Mouse (Mus musculus) CH12.LX (cell line): ENCODE measurements around the gene Krtap15. TPM values are rescaled to one million over a fixed set of nuclear protein-coding genes. Genes with fewer than 3 reads are reported as not detected.

ENCODE experiments used
- DNase-seq: peaks from one replicate; pipeline ENCODE4 v3.0.0-alpha.2; 2013; ENCODE audit errors: extremely low read depth
- H3K27ac ChIP-seq: 2 replicates; pipeline ENCODE4 v1.5.1; 2012; ENCODE audit warnings: low read depth, mild to moderate bottlenecking, control low read depth, moderate library complexity; ENCODE audit not compliant: insufficient read depth
- H3K27me3 ChIP-seq: replicated peaks from 2 replicates; pipeline ENCODE3; 2012; ENCODE audit warnings: inconsistent platforms
- H3K36me3 ChIP-seq, 2 experiments: replicated peaks in 1 of 2; 2 replicates each; pipeline versions ENCODE3 to v1.6.1; 2012; ENCODE audit warnings: inconsistent platforms in 1 of 2, low read length in 1 of 2, mild to moderate bottlenecking in 1 of 2, mixed read lengths in 1 of 2, moderate library complexity in 1 of 2; ENCODE audit not compliant: control insufficient read depth in 1 of 2, insufficient read depth in 1 of 2
- H3K4me1 ChIP-seq, 2 experiments: 2 replicates each; pipeline ENCODE4 v1.6.1; 2012; ENCODE audit warnings: inconsistent platforms in 1 of 2, moderate library complexity in 1 of 2; ENCODE audit not compliant: insufficient read depth in 2 of 2, control insufficient read depth in 1 of 2
- H3K4me2 ChIP-seq: 2 replicates; pipeline ENCODE4 v1.6.1; 2012; ENCODE audit warnings: low read depth, mild to moderate bottlenecking, control low read depth; ENCODE audit not compliant: poor library complexity, insufficient read depth, severe bottlenecking
- H3K4me3 ChIP-seq, 3 experiments: fragments of 150-350 bp in 1 of 3; sonication (generic) in 1 of 3; replicated peaks in 1 of 3; 2 replicates each; pipeline versions ENCODE3 to v1.5.1; 2011 to 2012; ENCODE audit warnings: low read depth in 2 of 3, low read length in 2 of 3, mild to moderate bottlenecking in 2 of 3, moderate library complexity in 2 of 3, control low read depth in 1 of 3, improper control_type of control experiment in 1 of 3, inconsistent platforms in 1 of 3, mixed read lengths in 1 of 3; ENCODE audit not compliant: poor library complexity in 1 of 3
- H3K79me2 ChIP-seq: replicated peaks from 2 replicates; pipeline ENCODE4 v1.6.1; 2012; ENCODE audit warnings: mild to moderate bottlenecking, moderate library complexity; ENCODE audit not compliant: control insufficient read depth, poor library complexity, insufficient read depth, severe bottlenecking; ENCODE audit errors: extremely low read depth
- H3K9ac ChIP-seq: 2 replicates; pipeline ENCODE4 v1.6.1; 2012; ENCODE audit warnings: low read depth, mild to moderate bottlenecking, control low read depth, moderate library complexity; ENCODE audit not compliant: insufficient read depth
- H3K9me3 ChIP-seq: replicated peaks from 2 replicates; pipeline ENCODE3; 2012; ENCODE audit warnings: low read length, inconsistent platforms, mixed read lengths
- CHD1 ChIP-seq: IDR thresholded peaks from 2 replicates; pipeline ENCODE4 v1.6.1; 2012; ENCODE audit warnings: low read depth, low read length, improper control_type of control experiment, inconsistent platforms
- CTCF ChIP-seq, 2 experiments: IDR thresholded peaks in 1 of 2; conservative IDR thresholded peaks in 1 of 2; 2 replicates each; pipeline ENCODE4 v1.5.1; 2011 to 2012; ENCODE audit warnings: low read depth in 2 of 2, low read length in 2 of 2, improper control_type of control experiment in 1 of 2, inconsistent platforms in 1 of 2, mild to moderate bottlenecking in 1 of 2, moderate library complexity in 1 of 2
- E2F4 ChIP-seq: IDR thresholded peaks from 2 replicates; pipeline ENCODE4 v1.6.1; 2011; ENCODE audit warnings: low read depth, low read length, improper control_type of control experiment; ENCODE audit not compliant: insufficient replicate concordance
- ETS1 ChIP-seq: conservative IDR thresholded peaks from 2 replicates; pipeline ENCODE4 v1.6.1; 2012; ENCODE audit warnings: low read depth, mild to moderate bottlenecking, inconsistent platforms, low read length, improper control_type of control experiment, moderate library complexity
- HCFC1 ChIP-seq: IDR thresholded peaks from 2 replicates; pipeline ENCODE4 v1.6.1; 2012; ENCODE audit warnings: low read depth, mild to moderate bottlenecking, inconsistent platforms, low read length, improper control_type of control experiment
- IRF4 ChIP-seq: IDR thresholded peaks from 2 replicates; pipeline ENCODE4 v1.6.1; 2014; ENCODE audit warnings: low read depth, mild to moderate bottlenecking, inconsistent platforms, low read length, improper control_type of control experiment
- KAT2A ChIP-seq: IDR thresholded peaks from 2 replicates; pipeline ENCODE4 v1.6.1; 2012; ENCODE audit warnings: low read length, improper control_type of control experiment, inconsistent platforms; ENCODE audit not compliant: insufficient replicate concordance
- MAFK ChIP-seq: IDR thresholded peaks from 2 replicates; pipeline ENCODE4 v1.6.1; 2011; ENCODE audit warnings: low read length, improper control_type of control experiment; ENCODE audit not compliant: insufficient replicate concordance
- MAX ChIP-seq: IDR thresholded peaks from 2 replicates; pipeline ENCODE4 v1.6.1; 2011; ENCODE audit warnings: low read length, improper control_type of control experiment
- MAZ ChIP-seq: IDR thresholded peaks from 2 replicates; pipeline ENCODE4 v1.6.1; 2012; ENCODE audit warnings: low read depth, mild to moderate bottlenecking, inconsistent platforms, low read length, improper control_type of control experiment, moderate library complexity
- NRF1 ChIP-seq: IDR thresholded peaks from 2 replicates; pipeline ENCODE4 v1.6.1; 2014; ENCODE audit warnings: low read depth, mild to moderate bottlenecking, inconsistent platforms, low read length, improper control_type of control experiment, moderate library complexity
- PAX5 ChIP-seq: IDR thresholded peaks from 2 replicates; pipeline ENCODE4 v1.6.1; 2012; ENCODE audit warnings: low read length, inconsistent platforms, mixed read lengths
- POLR2A ChIP-seq: IDR thresholded peaks from 2 replicates; pipeline ENCODE4 v1.6.1; 2011; ENCODE audit warnings: low read depth, mild to moderate bottlenecking, improper control_type of control experiment, low read length
- RAD21 ChIP-seq: IDR thresholded peaks from 2 replicates; pipeline ENCODE4 v1.6.1; 2011; ENCODE audit warnings: low read depth, mild to moderate bottlenecking, low read length, improper control_type of control experiment, moderate library complexity
- SMC3 ChIP-seq: IDR thresholded peaks from 2 replicates; pipeline ENCODE4 v1.6.1; 2011; ENCODE audit warnings: low read depth, low read length, improper control_type of control experiment
- TCF12 ChIP-seq: IDR thresholded peaks from 2 replicates; pipeline ENCODE4 v1.6.1; 2014; ENCODE audit warnings: low read depth, mild to moderate bottlenecking, inconsistent platforms, low read length, improper control_type of control experiment
- USF1 ChIP-seq: IDR thresholded peaks from 2 replicates; pipeline ENCODE4 v1.6.1; 2014; ENCODE audit warnings: low read depth, mild to moderate bottlenecking, inconsistent platforms, low read length, improper control_type of control experiment
- ZC3H11A ChIP-seq: IDR thresholded peaks from 2 replicates; pipeline ENCODE4 v1.6.1; 2012; ENCODE audit warnings: low read depth, mild to moderate bottlenecking, inconsistent platforms, low read length, improper control_type of control experiment
- ZMIZ1 ChIP-seq: IDR thresholded peaks from 2 replicates; pipeline ENCODE4 v1.6.1; 2012; ENCODE audit warnings: low read depth, mild to moderate bottlenecking, inconsistent platforms, low read length, improper control_type of control experiment
- ZNF384 ChIP-seq: IDR thresholded peaks from 2 replicates; pipeline ENCODE4 v1.6.1; 2012; ENCODE audit warnings: low read depth, low read length, improper control_type of control experiment, inconsistent platforms
- dilution Hi-C: fragments of 300-500 bp; cut with MboI; formaldehyde crosslinking; loops from 2 replicates; pipeline ENCODE4 v1.14.3; 2020; ENCODE audit warnings: low sequenced_read_pairs; ENCODE audit not compliant: extremely low pct_unique_long_range_greater_than_20kb, extremely low pct_ligation_motif_present
- in situ Hi-C: fragments of 300-500 bp; cut with MboI; formaldehyde crosslinking; loops from 3 replicates; pipeline ENCODE4 v1.14.3; 2019; ENCODE audit warnings: low sequenced_read_pairs, low pct_ligation_motif_present, low pct_unique_long_range_greater_than_20kb, mixed read lengths
- polyA plus RNA-seq: library from polyadenylated mRNA; unstranded; fragments of >175 nt; gene quantifications from 2 replicates; pipeline ENCODE4 v1.2.1, GENCODE M21; 2012; ENCODE audit warnings: low read depth; ENCODE audit not compliant: insufficient read length
- total RNA-seq, 2 experiments: library from RNA; depleted of rRNA; stranded (reverse); fragments of 300-350 nt in 1 of 2; fragments of >200 nt in 1 of 2; gene quantifications; 2 replicates each; pipeline ENCODE4 v1.2.3; 2012 to 2014

The Krtap15 gene
- total and polyA plus RNA-seq, 3 experiments = not detected

DNA sequence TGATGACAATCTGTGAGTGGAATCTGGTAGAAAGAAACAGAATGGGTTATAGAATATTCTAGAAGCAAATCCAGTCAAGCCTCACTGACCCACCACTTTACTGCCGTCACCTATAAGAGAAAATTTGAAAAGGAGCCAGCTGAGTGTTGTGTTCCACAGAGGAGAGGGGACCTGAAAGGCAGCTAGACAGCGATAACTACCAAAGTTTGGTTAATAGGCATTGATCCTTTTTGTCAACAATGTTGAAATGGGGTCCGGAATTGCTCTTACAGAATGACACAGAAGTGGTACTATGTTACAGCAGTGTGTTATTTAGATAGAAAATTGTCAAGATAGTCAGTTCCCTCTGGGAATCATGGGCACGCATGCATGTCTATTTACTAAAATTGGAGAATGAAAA is 28.5 kb downstream of the Krtap15 start:
- Histone ChIP-seq H3K4me2 (no peak overlapping the region), H3K4me1 (no peaks in the 10 kb centered on the region), H3K4me3 (no peak overlapping the region), H3K36me3 (no peaks in the 10 kb centered on the region), H3K79me2 (no peaks in the 10 kb centered on the region), H3K27ac (no peak overlapping the region), H3K9ac (no peak overlapping the region), H3K9me3 (peaks cover 47% of the 10 kb centered on the region), H3K27me3 (no peaks in the 10 kb centered on the region)
- no peak for DNase-seq
- in situ Hi-C loops = no loop called here
- dilution Hi-C loops = no loop called here
- TF ChIP-seq HCFC1 (no peak), E2F4 (no peak), MAX (no peak), KAT2A (no peak), MAZ (no peak), USF1 (no peak), POLR2A (no peak), CHD1 (no peak), ZNF384 (no peak), CTCF (conservative IDR thresholded peaks at IDR 0.05 in 1 of 2, IDR thresholded peaks at IDR 0.05 in 1 of 2; ENCODE audit: low read depth in 2 of 2, low read length in 2 of 2) (no peak), TCF12 (no peak), IRF4 (no peak), ZMIZ1 (no peak), NRF1 (no peak), ZC3H11A (no peak), PAX5 (no peak)

DNA sequence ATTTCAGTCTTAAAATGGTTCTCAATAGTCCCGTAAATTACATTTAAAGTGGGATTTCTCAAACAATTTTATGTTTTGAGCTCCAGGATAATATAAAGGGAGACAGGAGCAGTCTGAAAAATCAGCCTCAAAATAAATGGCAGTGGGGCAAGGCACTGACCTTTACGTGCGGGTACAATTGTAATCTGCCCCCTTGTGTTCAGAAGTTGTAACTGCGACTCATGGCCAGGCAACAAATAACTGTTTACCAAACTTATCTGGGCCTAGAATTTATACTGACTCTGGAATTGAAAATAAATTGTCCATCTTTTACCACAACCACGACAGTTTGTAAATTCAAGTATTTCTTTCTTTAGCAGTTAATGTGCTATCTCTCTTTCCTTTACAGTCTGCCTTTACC is 31.4 kb downstream of the Krtap15 start:
- no peak overlapping the region for H3K9ac ChIP-seq
- no peaks in the 10 kb centered on the region for H3K79me2 ChIP-seq
- no peak overlapping the region for H3K4me3 ChIP-seq
- in situ Hi-C loops (no loop called here), dilution Hi-C loops (no loop called here)
- H3K36me3 ChIP-seq = no peaks in the 10 kb centered on the region
- H3K4me2 ChIP-seq = no peak overlapping the region
- no peaks in the 10 kb centered on the region for H3K4me1 ChIP-seq
- H3K27me3 ChIP-seq = no peaks in the 10 kb centered on the region
- no peak for TF ChIP-seq ETS1
- no peak for TF ChIP-seq PAX5
- peak; percentile 7 for TF ChIP-seq RAD21
- peak; percentile 24 to 49; a peak in 2 of 4 replicates for TF ChIP-seq CTCF (conservative IDR thresholded peaks at IDR 0.05 in 1 of 2, IDR thresholded peaks at IDR 0.05 in 1 of 2; ENCODE audit: low read depth in 2 of 2, low read length in 2 of 2)
- peak; percentile 16; the same call in 1 of the 2 replicates for TF ChIP-seq SMC3
- no peak for TF ChIP-seq MAFK
- no peak for TF ChIP-seq ZMIZ1
- TF ChIP-seq E2F4 = no peak
- TF ChIP-seq, all 38 proteins: peak for 3
- H3K27ac ChIP-seq = no peak overlapping the region
- no peak for DNase-seq
- H3K9me3 ChIP-seq = peaks cover 54% of the 10 kb centered on the region
